Mouse (Mus musculus) cerebellum, postnatal 10 days (tissue): ENCODE results near the gene Sbf2.
A peak's percentile ranks its signal among the peaks of the same experiment; 100 is the strongest.

Experiments
- DNase-seq, 2 experiments: peaks; one replicate each; pipeline ENCODE4 v3.0.0; 2021; ENCODE audit warnings: mixed read lengths in 2 of 2

Gene Sbf2

GRCm38 (mm10) chr7:110271814-110272213 lies 342.9 kb downstream of the Sbf2 start:
- no peak for DNase-seq

GRCm38 (mm10) chr7:110270455-110270854 lies 344.3 kb downstream of the Sbf2 start:
- no peak for DNase-seq

GRCm38 (mm10) chr7:110269777-110270176 lies 344.9 kb downstream of the Sbf2 start:
- no peak for DNase-seq

- no peak for DNase-seq
Observed at GRCm38 (mm10) chr7:110268511-110268910, 346.2 kb downstream of the Sbf2 start.

GRCm38 (mm10) chr7:110267994-110268393 lies 346.7 kb downstream of the Sbf2 start:
- no peak for DNase-seq

GRCm38 (mm10) chr7:110267014-110267413 lies 347.7 kb downstream of the Sbf2 start:
- DNase-seq, result no peak

GRCm38 (mm10) chr7:110265796-110266195 lies 348.9 kb downstream of the Sbf2 start:
- DNase-seq, result peak; percentile 91

GRCm38 (mm10) chr7:110263474-110263873 lies 351.2 kb downstream of the Sbf2 start:
- no peak for DNase-seq

- no peak for DNase-seq
Observed at GRCm38 (mm10) chr7:110262661-110263060, 352.1 kb downstream of the Sbf2 start.

GRCm38 (mm10) chr7:110261807-110262206 lies 352.9 kb downstream of the Sbf2 start:
- DNase-seq, result no peak

GRCm38 (mm10) chr7:110259966-110260711 lies 354.6 kb downstream of the Sbf2 start:
- DNase-seq, result no peak

- no peak for DNase-seq
Observed at GRCm38 (mm10) chr7:110258196-110258950, 356.3 kb downstream of the Sbf2 start.
